Mouse (Mus musculus) liver, embryonic 15.5 days (tissue): ENCODE results near the gene Pde10a. TPM values are rescaled to one million over a fixed set of nuclear protein-coding genes. Genes with fewer than 3 reads are reported as not detected.

ENCODE experiments used
- ATAC-seq: fragments of 200-750 bp; cut with Nextera tagmentation; 2 replicates; pipeline ENCODE4 v1.8.0; 2017; ENCODE audit warnings: moderate number of reproducible peaks, mild to moderate bottlenecking, moderate library complexity; ENCODE audit not compliant: insufficient read depth
- H3K27ac ChIP-seq: fragments of 300-500 bp; sonication (generic); replicated peaks from 2 replicates; pipeline ENCODE4 v1.5.1; 2015; ENCODE audit warnings: mild to moderate bottlenecking, inconsistent platforms
- H3K27me3 ChIP-seq: fragments of 300-500 bp; sonication (generic); 2 replicates; pipeline ENCODE4 v1.6.1; 2015; ENCODE audit warnings: mild to moderate bottlenecking, inconsistent platforms
- H3K36me3 ChIP-seq: fragments of 300-500 bp; sonication (generic); replicated peaks from 2 replicates; pipeline ENCODE4 v1.6.1; 2015; ENCODE audit warnings: moderate library complexity, mild to moderate bottlenecking, inconsistent platforms
- H3K4me1 ChIP-seq: fragments of 300-500 bp; sonication (generic); replicated peaks from 2 replicates; pipeline ENCODE4 v1.6.1; 2015; ENCODE audit warnings: inconsistent platforms
- H3K4me2 ChIP-seq: fragments of 300-500 bp; sonication (generic); 2 replicates; pipeline ENCODE4 v1.6.1; 2015; ENCODE audit warnings: moderate library complexity, mild to moderate bottlenecking, inconsistent platforms
- H3K4me3 ChIP-seq: fragments of 300-500 bp; sonication (generic); replicated peaks from 2 replicates; pipeline ENCODE4 v1.5.1; 2015; ENCODE audit warnings: mild to moderate bottlenecking, inconsistent platforms
- H3K9ac ChIP-seq: fragments of 300-500 bp; sonication (generic); 2 replicates; pipeline ENCODE4 v1.6.1; 2015; ENCODE audit warnings: moderate library complexity, mild to moderate bottlenecking, inconsistent platforms
- H3K9me3 ChIP-seq: fragments of 300-500 bp; sonication (generic); replicated peaks from 2 replicates; pipeline ENCODE4 v1.6.1; 2016; ENCODE audit warnings: inconsistent platforms
- WGBS: fragments of 180-500 bp; shearing (Covaris S2); methylation state at CpG from one replicate; pipeline ENCODE4 v1.1.7; 2015; ENCODE audit warnings: mixed read lengths; ENCODE audit not compliant: insufficient replicate concordance; 5-methylcytosine and 5-hydroxymethylcytosine counted together
- polyA plus RNA-seq: library from polyadenylated mRNA; unstranded; fragments of >200 nt; fragmentation: Nextera tagmentation; extraction: Ambion mirVana; gene quantifications from 2 replicates; pipeline ENCODE4 v1.2.1, GENCODE M21; 2015

The Pde10a gene
- polyA plus RNA-seq, 1 experiment from 2014 or later = 0.67 TPM

- ATAC-seq = no peak
- H3K27me3 ChIP-seq = no peaks in the 10 kb centered on the region
- no peaks in the 10 kb centered on the region for H3K9me3 ChIP-seq
- no peaks in the 10 kb centered on the region for H3K4me1 ChIP-seq
- H3K4me2 ChIP-seq = no peak overlapping the region
- no peak overlapping the region for H3K27ac ChIP-seq
- 70% methylated on average over 10 of the region's 10 CpGs for whole genome bisulfite sequencing
- H3K4me3 ChIP-seq = no peak overlapping the region
- no peaks in the 10 kb centered on the region for H3K36me3 ChIP-seq
- H3K9ac ChIP-seq = no peak overlapping the region
Observed at GRCm38 (mm10) chr17:8897749-8898148, 372.6 kb downstream of the Pde10a start.

DNA sequence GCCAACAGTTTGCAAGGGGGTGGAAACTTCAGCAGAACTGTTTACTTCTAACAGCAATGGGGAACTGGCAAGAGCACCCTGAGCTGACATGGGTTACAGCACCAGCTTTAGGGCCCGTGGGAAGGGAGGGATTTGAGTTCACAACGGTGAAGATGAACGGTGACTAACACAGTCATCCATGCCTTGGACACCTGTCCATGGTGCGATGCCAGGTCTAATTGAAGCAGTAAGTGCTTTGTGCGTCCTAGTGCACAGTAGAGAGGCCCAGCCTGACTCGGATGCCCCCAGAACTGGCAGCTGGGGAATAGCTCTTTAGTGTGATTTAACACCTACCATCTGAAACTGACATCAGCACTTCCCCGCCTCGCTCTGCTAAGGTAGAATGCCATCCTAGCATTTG, 373.0 kb downstream of the Pde10a start:
- Histone ChIP-seq H3K9me3 (no peaks in the 10 kb centered on the region), H3K9ac (no peak overlapping the region), H3K4me2 (no peak overlapping the region), H3K4me1 (no peaks in the 10 kb centered on the region), H3K36me3 (no peaks in the 10 kb centered on the region), H3K27ac (no peak overlapping the region), H3K4me3 (no peak overlapping the region), H3K27me3 (no peaks in the 10 kb centered on the region)
- WGBS = 70% methylated on average over 8 of the region's 8 CpGs
- no peak for ATAC-seq

DNA sequence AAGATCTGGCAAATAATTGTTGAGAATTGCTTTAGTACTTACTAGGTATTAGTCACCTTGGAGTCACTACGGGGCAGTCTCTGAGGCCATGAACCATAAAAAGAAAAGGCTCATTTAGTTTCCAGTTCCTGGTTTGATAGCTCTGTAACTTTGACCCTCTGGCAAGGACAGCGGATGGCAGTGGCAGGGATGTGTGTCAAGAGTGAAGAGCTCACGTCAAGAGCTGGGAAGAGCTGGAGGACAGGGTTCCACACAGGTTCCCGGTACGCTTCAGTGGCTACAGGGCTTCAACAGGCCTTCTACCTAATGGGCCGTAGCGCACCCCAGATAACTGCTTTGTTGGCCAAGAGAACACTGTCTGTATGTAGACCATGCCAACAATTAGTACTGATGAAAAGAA, 374.0 kb downstream of the Pde10a start:
- Histone ChIP-seq H3K36me3 (no peaks in the 10 kb centered on the region), H3K27ac (no peak overlapping the region), H3K4me2 (no peak overlapping the region), H3K27me3 (no peaks in the 10 kb centered on the region), H3K9me3 (no peaks in the 10 kb centered on the region), H3K4me3 (no peak overlapping the region), H3K4me1 (no peaks in the 10 kb centered on the region), H3K9ac (no peak overlapping the region)
- WGBS = 76% methylated on average over 7 of the region's 7 CpGs
- ATAC-seq = no peak

DNA sequence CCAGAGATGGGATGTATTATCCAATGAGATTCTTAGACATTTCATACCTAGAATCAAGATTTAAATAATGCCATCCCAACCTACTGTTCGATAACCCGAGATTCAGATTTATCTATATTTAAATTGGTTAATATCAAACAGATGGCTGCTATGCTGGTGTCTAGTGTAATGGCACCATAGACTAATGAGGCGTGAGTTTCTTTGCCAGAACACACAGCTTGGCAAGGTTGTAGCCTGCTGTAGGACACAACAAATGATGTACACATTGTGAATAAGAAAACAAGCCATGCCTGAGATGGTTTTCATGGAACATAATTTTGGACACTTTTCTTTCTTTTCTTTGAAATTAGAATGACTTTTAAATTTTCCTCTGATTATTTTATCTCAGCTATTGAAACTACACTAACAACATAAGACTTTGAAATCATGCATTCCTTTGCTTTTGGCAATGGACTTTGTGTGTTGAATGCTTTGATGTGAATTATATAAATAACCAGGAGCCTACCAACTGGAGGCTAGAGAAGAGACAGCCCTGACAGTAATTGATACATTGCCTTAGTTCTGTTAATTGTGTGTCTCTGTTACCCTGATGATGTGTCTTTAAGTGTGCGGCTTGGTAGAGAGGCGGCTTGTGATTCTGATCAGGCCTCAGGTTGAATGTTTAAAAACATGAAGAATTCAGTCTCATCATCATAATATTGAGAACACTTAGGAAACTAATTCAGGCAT, 378.5 kb downstream of the Pde10a start:
- no peak overlapping the region for H3K4me2 ChIP-seq
- no peaks in the 10 kb centered on the region for H3K9me3 ChIP-seq
- no peaks in the 10 kb centered on the region for H3K27me3 ChIP-seq
- H3K27ac ChIP-seq = no peak overlapping the region
- no peak for ATAC-seq
- H3K4me3 ChIP-seq = no peak overlapping the region
- H3K36me3 ChIP-seq = no peaks in the 10 kb centered on the region
- no peak overlapping the region for H3K9ac ChIP-seq
- no peaks in the 10 kb centered on the region for H3K4me1 ChIP-seq
- 73% methylated on average over 5 of the region's 5 CpGs for whole genome bisulfite sequencing

- Histone ChIP-seq H3K27ac (no peak overlapping the region), H3K9ac (no peak overlapping the region), H3K27me3 (no peaks in the 10 kb centered on the region), H3K36me3 (no peaks in the 10 kb centered on the region), H3K9me3 (no peaks in the 10 kb centered on the region), H3K4me2 (no peak overlapping the region), H3K4me3 (no peak overlapping the region), H3K4me1 (no peaks in the 10 kb centered on the region)
- ATAC-seq = no peak
- 53% methylated on average over 5 of the region's 5 CpGs for WGBS
Observed at GRCm38 (mm10) chr17:8910571-8910970, 385.4 kb downstream of the Pde10a start.

- no peaks in the 10 kb centered on the region for H3K4me1 ChIP-seq
- H3K9me3 ChIP-seq = no peaks in the 10 kb centered on the region
- ATAC-seq = no peak
- H3K27ac ChIP-seq = no peak overlapping the region
- no peak overlapping the region for H3K4me2 ChIP-seq
- no peak overlapping the region for H3K9ac ChIP-seq
- H3K27me3 ChIP-seq = no peaks in the 10 kb centered on the region
- WGBS = 69% methylated on average over 3 of the region's 3 CpGs
- H3K36me3 ChIP-seq = no peaks in the 10 kb centered on the region
- H3K4me3 ChIP-seq = no peak overlapping the region
Observed at GRCm38 (mm10) chr17:8912933-8913332, 387.8 kb downstream of the Pde10a start.

DNA sequence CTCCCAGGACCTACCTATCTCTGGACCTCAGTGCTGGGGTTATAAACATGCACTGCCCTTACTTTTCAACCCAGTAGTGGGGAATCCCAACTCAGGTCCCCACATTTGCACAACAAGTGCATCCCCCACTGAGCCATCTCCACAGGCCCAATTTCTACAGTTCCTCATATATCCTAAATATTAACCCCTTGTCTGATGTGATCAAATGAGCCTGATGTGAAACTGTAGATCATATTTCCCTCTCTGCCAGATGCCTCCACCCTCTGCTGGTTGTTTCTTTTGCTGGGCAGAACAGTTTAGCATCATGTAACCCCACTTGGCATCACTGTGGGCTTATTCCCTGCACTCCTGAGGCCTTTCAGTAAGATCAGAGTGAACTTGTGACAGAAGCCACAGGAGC, 390.5 kb downstream of the Pde10a start:
- Histone ChIP-seq H3K4me2 (no peak overlapping the region), H3K4me1 (no peaks in the 10 kb centered on the region)
- no peak for ATAC-seq

DNA sequence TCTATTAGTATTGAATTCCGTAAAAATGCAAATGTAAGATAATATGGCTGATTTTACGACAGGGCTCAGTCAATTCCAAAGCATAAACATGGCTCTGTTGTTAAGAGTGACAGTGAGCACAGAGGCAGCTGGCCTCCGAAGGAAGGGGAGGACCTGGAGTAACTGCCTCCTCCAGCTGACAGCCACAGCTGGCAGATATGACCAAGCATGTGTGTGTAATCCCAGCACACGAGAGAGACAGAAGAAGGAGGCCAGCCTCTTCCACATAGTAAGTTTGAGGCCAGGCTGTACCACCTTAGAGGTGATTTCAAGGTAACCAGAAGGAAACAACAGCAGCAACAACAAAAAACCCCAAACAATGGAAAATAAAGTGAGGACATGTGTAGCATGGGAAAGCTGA, 397.9 kb downstream of the Pde10a start:
- Histone ChIP-seq H3K9me3 (no peaks in the 10 kb centered on the region), H3K27me3 (no peaks in the 10 kb centered on the region; the same call in 1 of the 2 replicates), H3K4me3 (no peak overlapping the region), H3K4me1 (no peaks in the 10 kb centered on the region), H3K27ac (no peak overlapping the region), H3K4me2 (no peak overlapping the region), H3K9ac (no peak overlapping the region), H3K36me3 (no peaks in the 10 kb centered on the region)
- ATAC-seq = no peak
- 37% methylated on average over 4 of the region's 4 CpGs for WGBS

More for the DNA sequence above, 390.5 kb downstream of the Pde10a start:
- Histone ChIP-seq H3K27ac (no peak overlapping the region), H3K36me3 (no peaks in the 10 kb centered on the region), H3K9ac (no peak overlapping the region), H3K27me3 (no peaks in the 10 kb centered on the region), H3K9me3 (no peaks in the 10 kb centered on the region), H3K4me3 (no peak overlapping the region)

DNA sequence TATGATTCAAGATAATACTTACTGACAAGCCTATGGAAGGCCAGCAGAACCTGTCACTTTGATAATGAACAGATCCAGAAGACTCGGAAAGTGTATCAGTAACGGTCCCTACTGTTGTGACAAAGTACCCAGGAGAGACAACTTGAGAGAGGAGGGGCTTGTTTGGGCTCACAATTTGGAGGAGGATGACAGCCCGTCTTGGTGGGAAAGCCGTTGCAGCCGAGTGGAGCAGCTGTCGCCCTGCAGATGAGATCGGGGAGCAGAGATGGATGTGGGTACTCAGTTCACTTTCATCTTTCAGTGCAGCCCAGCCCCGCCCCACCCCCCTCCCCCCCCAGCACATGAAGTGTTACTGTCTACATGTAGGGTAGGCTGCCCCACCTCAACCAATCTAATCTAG, 398.6 kb downstream of the Pde10a start:
- Histone ChIP-seq H3K36me3 (no peaks in the 10 kb centered on the region), H3K4me1 (no peaks in the 10 kb centered on the region), H3K4me3 (no peak overlapping the region), H3K4me2 (no peak overlapping the region), H3K27me3 (no peaks in the 10 kb centered on the region; the same call in 1 of the 2 replicates), H3K27ac (no peak overlapping the region), H3K9ac (no peak overlapping the region), H3K9me3 (no peaks in the 10 kb centered on the region)
- no peak for ATAC-seq
- 42% methylated on average over 8 of the region's 8 CpGs for WGBS

GRCm38 (mm10) chr17:8925819-8926383, 400.7 kb downstream of the Pde10a start:
- 42% methylated on average over 10 of the region's 10 CpGs for WGBS
- Histone ChIP-seq H3K9ac (no peak overlapping the region), H3K4me3 (no peak overlapping the region), H3K9me3 (no peaks in the 10 kb centered on the region), H3K36me3 (no peaks in the 10 kb centered on the region), H3K4me1 (no peaks in the 10 kb centered on the region), H3K27me3 (no peaks in the 10 kb centered on the region; the same call in 1 of the 2 replicates), H3K27ac (no peak overlapping the region), H3K4me2 (no peak overlapping the region)
- no peak for ATAC-seq

- no peak for ATAC-seq
- H3K9me3 ChIP-seq = no peaks in the 10 kb centered on the region
- 41% methylated on average over 2 of the region's 2 CpGs for WGBS
- no peak overlapping the region for H3K27ac ChIP-seq
- no peaks in the 10 kb centered on the region for H3K4me1 ChIP-seq
- H3K4me3 ChIP-seq = no peak overlapping the region
- no peak overlapping the region for H3K4me2 ChIP-seq
- peaks cover 4% of the 10 kb centered on the region for H3K27me3 ChIP-seq
- no peak overlapping the region for H3K9ac ChIP-seq
- H3K36me3 ChIP-seq = no peaks in the 10 kb centered on the region
Observed at GRCm38 (mm10) chr17:8928560-8928959, 403.4 kb downstream of the Pde10a start.

GRCm38 (mm10) chr17:8929636-8930035, 404.5 kb downstream of the Pde10a start:
- H3K9me3 ChIP-seq = no peaks in the 10 kb centered on the region
- no peak overlapping the region for H3K4me2 ChIP-seq
- no peak overlapping the region for H3K27ac ChIP-seq
- peaks cover 4% of the 10 kb centered on the region for H3K27me3 ChIP-seq
- no peaks in the 10 kb centered on the region for H3K4me1 ChIP-seq
- 55% methylated on average over 8 of the region's 8 CpGs for whole genome bisulfite sequencing
- no peak overlapping the region for H3K4me3 ChIP-seq
- H3K36me3 ChIP-seq = no peaks in the 10 kb centered on the region
- H3K9ac ChIP-seq = no peak overlapping the region
- ATAC-seq = no peak
